Mouse (Mus musculus): Measurements from ENCODE around the gene Lrit2.
A peak's percentile ranks its signal among the peaks of the same experiment; 100 is the strongest.

Lrit2 gene

GRCm38 (mm10) chr14:37112931-37113330, 45.2 kb downstream of the Lrit2 start:
- DNase-seq, result peak in 1 of 2 experiments; percentile 17

- DNase-seq, result no peak
Measured at GRCm38 (mm10) chr14:37113922-37114321, 46.2 kb downstream of the Lrit2 start, which contains the start of gene 2610528A11Rik. TSS of gene 2610528A11Rik (minus strand) at chr14:37114022.

- no peak for DNase-seq
Measured at GRCm38 (mm10) chr14:37119233-37119632, 51.5 kb downstream of the Lrit2 start.

Measured in cerebellum, postnatal 14 days (tissue).